Mouse (Mus musculus) ES-Bruce4 (cell line): Measurements from ENCODE around the gene Zfp1. TPM values are rescaled to one million over a fixed set of nuclear protein-coding genes. Genes with fewer than 3 reads are reported as not detected.

Experiments used
- H3K27ac ChIP-seq: 2 replicates; pipeline ENCODE4 v1.5.1; 2012; ENCODE audit warnings: low read length, inconsistent platforms; ENCODE audit not compliant: insufficient read depth
- H3K27me3 ChIP-seq: 2 replicates; pipeline ENCODE4 v1.6.1; 2012; ENCODE audit warnings: mild to moderate bottlenecking, low read length, inconsistent platforms; ENCODE audit not compliant: control insufficient read depth, poor library complexity, insufficient read depth, severe bottlenecking
- H3K36me3 ChIP-seq: 2 replicates; pipeline ENCODE4 v1.6.1; 2012; ENCODE audit warnings: inconsistent platforms, mild to moderate bottlenecking, low read length, moderate library complexity; ENCODE audit not compliant: control insufficient read depth, poor library complexity, insufficient read depth, severe bottlenecking
- H3K4me1 ChIP-seq: one replicate; pipeline ENCODE4 v1.8.1; 2011; ENCODE audit warnings: low read length; ENCODE audit not compliant: control insufficient read depth, insufficient read depth
- H3K4me3 ChIP-seq: 2 replicates; pipeline ENCODE4 v1.5.1; 2011; ENCODE audit warnings: low read depth, mild to moderate bottlenecking, low read length
- H3K9ac ChIP-seq: 2 replicates; pipeline ENCODE4 v1.6.1; 2012; ENCODE audit warnings: low read depth, mild to moderate bottlenecking, inconsistent platforms; ENCODE audit not compliant: poor library complexity, severe bottlenecking
- H3K9me3 ChIP-seq: replicated peaks from 2 replicates; pipeline ENCODE4 v1.6.1; 2012; ENCODE audit warnings: mild to moderate bottlenecking, low read length, inconsistent platforms; ENCODE audit not compliant: control insufficient read depth, poor library complexity, insufficient read depth, severe bottlenecking
- CTCF ChIP-seq: IDR thresholded peaks from one replicate; pipeline ENCODE4 v1.8.1; 2011; ENCODE audit warnings: low read depth, low read length
- EP300 ChIP-seq: IDR thresholded peaks from 2 replicates; pipeline ENCODE4 v1.6.1; 2011; ENCODE audit warnings: low read depth, low read length; ENCODE audit not compliant: insufficient read depth
- POLR2A ChIP-seq: IDR thresholded peaks from one replicate; pipeline ENCODE4 v1.8.1; 2011; ENCODE audit warnings: low read length; ENCODE audit not compliant: insufficient read depth
- polyA plus RNA-seq: library from polyadenylated mRNA; stranded (reverse); fragments of >200 nt; gene quantifications from 2 replicates; pipeline ENCODE4 v1.2.4, GENCODE M21; 2011; ENCODE audit warnings: low read depth; ENCODE audit not compliant: missing spikeins, insufficient read depth, insufficient read length

Gene Zfp1
- 21.2 and 22.3 TPM in 2 replicates for polyA plus RNA-seq

DNA sequence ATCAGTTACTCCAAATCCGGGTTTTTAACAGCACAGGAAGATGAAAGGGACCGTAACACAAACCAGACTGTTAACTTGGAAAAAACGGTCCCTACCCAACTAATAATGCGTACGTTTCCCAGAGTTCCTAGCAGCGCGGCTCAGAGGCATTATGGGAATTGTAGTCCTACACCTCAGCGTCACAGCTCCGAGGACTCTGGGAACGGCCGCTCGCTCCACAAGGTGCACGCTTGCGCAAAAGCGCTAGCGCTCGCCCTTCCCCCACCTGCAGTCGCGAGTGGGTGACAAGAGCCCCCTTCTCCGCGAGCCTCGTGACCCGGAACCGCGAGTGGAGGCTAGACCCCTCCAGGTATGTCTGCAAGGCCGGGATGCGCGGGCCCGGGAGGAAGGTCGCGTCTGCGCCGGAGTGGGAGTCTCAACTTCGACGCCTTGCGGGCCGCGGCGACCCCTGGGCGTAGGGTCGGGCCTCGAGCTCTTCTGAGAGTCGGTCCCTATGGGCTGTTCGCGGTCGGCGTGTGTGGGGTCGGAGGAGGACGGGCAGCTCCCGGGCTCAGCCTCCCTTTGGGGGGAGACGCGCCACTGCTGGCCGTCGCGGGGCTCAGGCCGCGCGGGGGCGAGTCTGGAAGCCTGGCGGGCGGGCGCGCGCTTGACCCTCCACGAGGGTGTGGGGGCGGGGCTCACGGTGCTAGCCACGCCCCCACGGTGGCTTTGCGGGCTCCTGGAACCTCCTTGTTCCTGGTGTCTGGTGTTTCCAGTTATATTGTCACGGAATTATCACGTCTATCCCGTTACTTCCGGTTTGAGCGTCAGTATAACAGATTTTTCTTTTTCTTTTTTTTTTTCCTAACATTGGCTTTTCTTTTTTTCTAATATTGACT, at the start of gene Zfp1:
Gene Zfp1 (plus strand): TSS at position 138 of the 878 bp plus-strand sequence.
- H3K27ac ChIP-seq, result peak within 1 kb of the TSS; percentile 85
- H3K9me3 ChIP-seq, result no peaks in the 10 kb centered on the region
- H3K4me1 ChIP-seq, result peaks cover 1% of the 10 kb centered on the region
- H3K36me3 ChIP-seq, result no peaks in the 10 kb centered on the region; the same call in 1 of the 2 replicates
- H3K27me3 ChIP-seq, result no peaks in the 10 kb centered on the region
- peak within 1 kb of the TSS; percentile 99 for H3K9ac ChIP-seq
- H3K4me3 ChIP-seq, result peak within 1 kb of the TSS; percentile 86
- TF ChIP-seq CTCF (no peak), POLR2A (no peak), EP300 (peak; percentile 51; the same call in 1 of the 2 replicates)

DNA sequence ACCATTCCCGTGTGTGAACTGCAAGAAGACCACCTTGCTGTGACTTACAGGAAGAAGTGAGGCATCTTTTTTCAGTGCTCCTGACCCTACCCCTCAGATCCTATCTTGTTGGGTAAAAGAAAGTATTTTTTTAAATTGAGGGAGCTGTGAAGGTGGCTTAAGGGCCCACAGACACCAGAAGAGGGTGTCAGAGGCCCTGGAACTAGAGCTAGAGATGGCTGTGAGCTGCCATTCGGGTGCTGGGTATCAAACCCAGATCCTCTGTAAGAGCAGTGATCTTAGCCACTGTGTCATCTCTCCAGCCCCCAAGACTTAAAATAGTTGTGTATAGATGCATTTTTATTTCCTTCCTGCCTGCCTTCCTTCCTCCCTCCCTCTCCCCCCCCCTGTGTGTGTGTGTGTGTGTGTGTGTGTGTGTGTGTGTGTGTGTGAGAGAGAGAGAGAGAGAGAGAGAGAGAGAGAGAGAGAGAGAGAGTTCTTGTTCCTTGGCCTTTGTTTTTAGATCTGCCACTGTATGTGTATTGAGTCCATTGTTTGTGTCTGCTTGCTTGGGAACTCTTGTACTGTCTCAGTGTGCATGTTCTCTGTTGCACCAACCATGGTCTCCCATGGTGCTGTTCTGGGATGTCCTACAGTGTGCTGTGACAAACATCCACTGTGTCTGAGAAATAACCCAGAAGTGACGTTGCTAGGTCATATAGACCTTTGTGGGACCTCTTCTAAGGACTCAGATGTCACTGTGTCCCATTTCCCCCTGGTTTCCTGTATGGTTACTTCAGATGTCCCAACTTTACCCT, 49.0 kb upstream of the Zfp1 start:
- Histone ChIP-seq H3K27ac (no peak overlapping the region), H3K9ac (no peak overlapping the region), H3K27me3 (no peaks in the 10 kb centered on the region), H3K4me1 (peaks cover 2% of the 10 kb centered on the region), H3K9me3 (no peaks in the 10 kb centered on the region), H3K36me3 (no peaks in the 10 kb centered on the region), H3K4me3 (no peak overlapping the region)
- TF ChIP-seq POLR2A (no peak), EP300 (no peak), CTCF (no peak)

DNA sequence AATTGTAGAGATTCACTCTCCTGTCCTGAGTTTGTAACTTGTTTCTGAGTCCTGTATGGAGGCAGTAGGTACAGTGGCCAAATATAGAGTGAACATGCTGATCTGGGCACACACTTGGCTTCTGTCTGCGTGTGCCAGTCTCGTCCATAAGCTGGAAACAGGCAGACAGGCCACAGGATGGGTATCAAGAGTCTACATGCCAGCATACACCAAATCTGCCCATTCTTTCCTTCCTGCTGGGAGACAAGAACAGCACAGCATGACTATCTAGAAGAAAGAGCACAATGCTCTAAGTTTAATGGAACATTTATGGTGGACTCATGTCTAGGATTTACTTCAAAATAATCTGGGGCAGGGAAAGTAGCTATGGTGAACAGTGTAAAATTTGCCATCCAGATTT, 48.2 kb upstream of the Zfp1 start:
- H3K4me1 ChIP-seq, result peaks cover 2% of the 10 kb centered on the region
- TF ChIP-seq CTCF, result no peak
- no peak for TF ChIP-seq EP300
- TF ChIP-seq POLR2A, result no peak
- H3K9ac ChIP-seq, result no peak overlapping the region
- H3K36me3 ChIP-seq, result no peaks in the 10 kb centered on the region
- no peaks in the 10 kb centered on the region for H3K27me3 ChIP-seq
- H3K27ac ChIP-seq, result no peak overlapping the region
- H3K4me3 ChIP-seq, result no peak overlapping the region
- no peaks in the 10 kb centered on the region for H3K9me3 ChIP-seq

DNA sequence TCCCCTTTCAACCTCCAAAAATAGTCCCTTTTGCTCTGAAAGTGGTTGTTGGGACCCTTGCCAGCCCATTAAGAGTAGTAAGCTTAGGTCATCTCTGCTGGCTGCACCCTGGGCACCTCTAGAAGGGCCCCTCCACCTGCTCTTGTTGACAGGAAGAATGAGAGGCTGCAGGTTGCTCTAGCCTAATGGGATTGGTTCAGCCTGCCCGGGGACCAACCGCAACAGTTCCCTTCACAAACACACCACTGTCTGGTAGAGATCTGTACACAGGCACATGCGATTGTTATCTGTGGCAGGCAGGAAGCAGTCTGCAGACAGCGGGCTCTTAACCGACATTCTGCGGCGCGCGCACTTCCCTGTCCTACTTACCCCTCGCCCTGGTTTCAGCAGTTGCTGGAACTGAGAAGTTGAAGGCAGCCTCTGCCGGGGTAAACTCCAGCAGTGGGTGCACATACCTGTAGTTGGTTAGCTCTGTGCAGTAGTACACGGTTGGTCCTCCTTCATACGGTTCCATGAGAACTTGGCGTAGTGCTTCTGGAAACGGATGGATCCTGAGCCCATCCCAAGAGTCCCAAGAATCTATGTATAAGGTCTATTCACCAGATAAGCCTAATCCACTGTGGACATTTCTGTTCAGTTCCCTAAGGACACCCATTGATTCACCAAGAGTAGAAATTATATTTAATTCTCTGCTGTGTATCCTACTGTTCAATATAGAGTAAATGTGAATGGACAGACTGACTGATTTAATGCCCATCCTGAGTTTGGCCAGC, 47.3 kb upstream of the Zfp1 start:
- Histone ChIP-seq H3K9ac (no peak overlapping the region), H3K9me3 (no peaks in the 10 kb centered on the region), H3K4me1 (peaks cover 2% of the 10 kb centered on the region), H3K36me3 (no peaks in the 10 kb centered on the region), H3K4me3 (no peak overlapping the region), H3K27me3 (no peaks in the 10 kb centered on the region), H3K27ac (no peak overlapping the region)
- no peak for TF ChIP-seq EP300
- no peak for TF ChIP-seq CTCF
- TF ChIP-seq POLR2A, result no peak

DNA sequence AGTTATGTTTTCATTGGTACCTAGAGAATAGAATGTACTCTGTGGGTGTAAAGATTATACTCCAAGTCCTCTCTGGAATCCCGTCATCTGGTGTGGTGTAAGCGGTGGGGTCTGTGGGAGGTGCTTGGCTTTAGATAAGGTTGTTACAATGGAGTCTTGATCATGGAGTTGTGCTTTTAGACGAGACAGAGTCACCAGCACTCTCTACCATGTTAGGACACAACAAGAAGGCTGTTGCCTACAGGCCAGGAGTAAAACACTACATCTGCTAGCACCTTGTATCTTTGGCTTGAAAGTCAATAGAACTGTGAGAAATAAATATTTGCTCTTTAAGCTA, 46.7 kb upstream of the Zfp1 start:
- Histone ChIP-seq H3K27me3 (no peaks in the 10 kb centered on the region), H3K9ac (no peak overlapping the region), H3K9me3 (no peaks in the 10 kb centered on the region), H3K4me3 (no peak overlapping the region), H3K4me1 (peaks cover 2% of the 10 kb centered on the region), H3K27ac (no peak overlapping the region), H3K36me3 (no peaks in the 10 kb centered on the region)
- no peak for TF ChIP-seq POLR2A
- no peak for TF ChIP-seq EP300
- TF ChIP-seq CTCF, result no peak
